Mouse (Mus musculus): ENCODE measurements around the gene Tmem150a. TPM values are rescaled to one million over a fixed set of nuclear protein-coding genes. Genes with fewer than 3 reads are reported as not detected.

Gene Tmem150a
- polyA plus RNA-seq, 2 experiments: 39.0 to 43.6 TPM

DNA sequence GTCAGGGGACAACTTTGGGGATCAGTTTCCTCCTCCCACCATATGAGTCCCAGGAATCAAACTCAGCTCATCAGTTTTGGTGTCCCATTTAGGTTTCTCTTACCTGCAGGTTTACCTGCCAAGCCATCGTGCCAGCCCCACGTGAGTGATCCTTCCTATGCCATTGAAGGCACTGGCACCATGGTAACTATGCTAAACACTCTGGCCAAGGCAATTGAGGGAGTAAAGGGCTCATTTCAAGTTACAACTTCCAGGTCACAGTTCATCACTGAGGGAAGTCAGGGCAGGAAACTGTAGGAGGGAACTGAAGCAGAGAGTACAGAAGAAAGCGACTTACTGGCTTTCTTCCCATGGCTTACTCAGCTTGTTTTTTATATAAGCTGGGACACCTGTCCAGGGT, 11.1 kb downstream of the Tmem150a start:
- ATAC-seq (ENCODE audit: insufficient read depth) (no peak), DNase-seq (ENCODE audit: low read depth in 3 of 3, low spot score in 3 of 3) (no peak)
- 58% methylated on average over 3 of the region's 3 CpGs for WGBS (ENCODE audit: insufficient replicate concordance)
- no peak for TF ChIP-seq EP300 (IDR thresholded peaks at IDR 0.05; ENCODE audit: low read depth)
- no peak for TF ChIP-seq CTCF (IDR thresholded peaks at IDR 0.05; ENCODE audit: low read depth)
- H3K9me3 ChIP-seq (ENCODE audit: control insufficient read depth, low read length): no peaks in the 10 kb centered on the region
- no peak overlapping the region for H3K27ac ChIP-seq
- no peak overlapping the region for H3K4me2 ChIP-seq (ENCODE audit: low read depth)
- peaks cover 2 to 16% of the 10 kb centered on the region in 2 experiments; a peak in 3 of 4 replicates for H3K4me1 ChIP-seq (replicated peaks; ENCODE audit: control insufficient read depth in 2 of 2, insufficient read depth in 2 of 2, low read length in 1 of 2)
- peaks cover 9% of the 10 kb centered on the region; the same call in 1 of the 2 replicates for H3K36me3 ChIP-seq (replicated peaks; ENCODE audit: control insufficient read depth, insufficient read depth, low read depth)
- H3K9ac ChIP-seq (replicated peaks): no peak overlapping the region
- H3K4me3 ChIP-seq (ENCODE audit: insufficient read depth in 1 of 2, low read depth in 2 of 2, low read length in 2 of 2): no peak overlapping the region
- H3K27me3 ChIP-seq (ENCODE audit: control insufficient read depth, insufficient read depth, low read length): no peaks in the 10 kb centered on the region

DNA sequence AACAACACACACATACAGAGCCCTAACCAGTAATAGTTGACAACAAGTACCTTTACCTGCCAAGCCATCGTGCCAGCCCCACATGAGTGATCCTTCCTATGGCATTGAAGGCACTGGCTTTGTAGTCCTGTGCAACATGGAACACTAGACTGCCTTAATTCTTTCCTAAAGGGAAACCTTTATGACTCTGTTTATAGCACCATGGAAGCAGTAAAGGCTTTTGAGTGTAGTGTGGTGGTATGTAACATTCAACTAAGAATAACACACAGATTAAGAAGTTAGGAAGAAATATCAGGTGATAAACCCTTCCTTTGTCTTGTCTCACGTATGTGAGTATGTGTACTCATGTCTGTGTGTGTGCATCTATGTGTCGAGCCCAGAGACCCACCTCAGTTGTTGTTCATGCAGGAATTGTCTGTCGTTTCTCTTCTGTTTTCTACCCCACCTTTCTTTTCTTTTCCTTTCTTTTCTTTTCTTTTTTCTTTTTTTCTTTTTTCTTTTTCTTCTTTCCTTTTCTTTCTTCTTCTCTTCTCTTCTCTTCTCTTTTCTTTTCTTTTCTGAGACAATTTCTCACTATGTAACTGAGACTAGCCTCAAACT, 11.7 kb downstream of the Tmem150a start, which contains the start of gene Rnf181:
TSS of gene Rnf181 (minus strand) at position 113 of the 600 bp plus-strand sequence.
- no peaks in the 10 kb centered on the region for H3K27me3 ChIP-seq (ENCODE audit: control insufficient read depth, insufficient read depth, low read length)
- H3K36me3 ChIP-seq (replicated peaks; ENCODE audit: control insufficient read depth, insufficient read depth, low read depth): peaks cover 9% of the 10 kb centered on the region; the same call in 1 of the 2 replicates
- ATAC-seq (ENCODE audit: insufficient read depth): no peak
- peaks cover 0 to 15% of the 10 kb centered on the region in 2 experiments; a peak in 2 of 4 replicates for H3K4me1 ChIP-seq (replicated peaks; ENCODE audit: control insufficient read depth in 2 of 2, insufficient read depth in 2 of 2, low read length in 1 of 2)
- no peaks in the 10 kb centered on the region for H3K9me3 ChIP-seq (ENCODE audit: control insufficient read depth, low read length)
- WGBS (ENCODE audit: insufficient replicate concordance): 57% methylated on average over 4 of the region's 4 CpGs
- no peak within 1 kb of the TSS for H3K27ac ChIP-seq
- no peak within 1 kb of the TSS for H3K4me3 ChIP-seq (ENCODE audit: insufficient read depth in 1 of 2, low read depth in 2 of 2, low read length in 2 of 2)
- no peak for TF ChIP-seq EP300 (IDR thresholded peaks at IDR 0.05; ENCODE audit: low read depth)
- TF ChIP-seq CTCF (IDR thresholded peaks at IDR 0.05; ENCODE audit: low read depth): no peak
- H3K9ac ChIP-seq (replicated peaks): no peak within 1 kb of the TSS
- no peak for DNase-seq (ENCODE audit: low read depth in 3 of 3, low spot score in 3 of 3)
- H3K4me2 ChIP-seq (ENCODE audit: low read depth): no peak within 1 kb of the TSS

DNA sequence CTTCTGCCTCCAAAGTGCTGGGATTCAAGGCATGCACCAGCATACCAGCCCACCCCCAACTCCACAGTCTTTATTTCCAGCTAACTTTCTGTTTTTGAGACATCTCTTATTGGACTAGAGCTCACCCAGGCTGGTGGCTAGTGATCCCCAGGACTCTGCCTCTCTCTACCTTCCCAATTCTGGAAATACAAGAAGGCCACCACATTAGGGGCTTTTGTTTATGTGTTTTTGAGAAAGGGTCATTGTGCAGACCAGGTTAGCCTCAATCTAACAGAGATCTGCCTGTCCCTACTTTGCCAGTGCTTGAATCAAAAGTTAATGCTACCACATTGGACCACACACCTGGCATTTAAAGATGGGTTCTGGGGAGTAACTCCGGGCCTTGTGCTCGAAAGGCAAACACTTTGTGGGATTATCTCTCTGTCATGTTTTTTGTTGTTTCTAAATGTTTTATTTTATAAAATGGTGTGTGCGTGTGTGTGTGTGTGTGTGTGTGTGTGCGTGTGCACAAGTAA, 12.3 kb downstream of the Tmem150a start:
- Histone ChIP-seq H3K4me2 (ENCODE audit: low read depth) (no peak overlapping the region), H3K4me3 (ENCODE audit: insufficient read depth in 1 of 2, low read depth in 2 of 2, low read length in 2 of 2) (no peak overlapping the region), H3K9me3 (ENCODE audit: control insufficient read depth, low read length) (no peaks in the 10 kb centered on the region), H3K27ac (no peak overlapping the region), H3K36me3 (replicated peaks; ENCODE audit: control insufficient read depth, insufficient read depth, low read depth) (peaks cover 9% of the 10 kb centered on the region; the same call in 1 of the 2 replicates), H3K27me3 (ENCODE audit: control insufficient read depth, insufficient read depth, low read length) (no peaks in the 10 kb centered on the region), H3K4me1 (replicated peaks; ENCODE audit: control insufficient read depth in 2 of 2, insufficient read depth in 2 of 2, low read length in 1 of 2) (peaks cover 0 to 19% of the 10 kb centered on the region in 2 experiments; a peak in 2 of 4 replicates), H3K9ac (replicated peaks) (no peak overlapping the region)
- DNase-seq (ENCODE audit: low read depth in 3 of 3, low spot score in 3 of 3): no peak
- no peak for ATAC-seq (ENCODE audit: insufficient read depth)
- 71% methylated on average over 4 of the region's 4 CpGs for WGBS (ENCODE audit: insufficient replicate concordance)
- TF ChIP-seq CTCF (IDR thresholded peaks at IDR 0.05; ENCODE audit: low read depth) (no peak), EP300 (IDR thresholded peaks at IDR 0.05; ENCODE audit: low read depth) (no peak)

DNA sequence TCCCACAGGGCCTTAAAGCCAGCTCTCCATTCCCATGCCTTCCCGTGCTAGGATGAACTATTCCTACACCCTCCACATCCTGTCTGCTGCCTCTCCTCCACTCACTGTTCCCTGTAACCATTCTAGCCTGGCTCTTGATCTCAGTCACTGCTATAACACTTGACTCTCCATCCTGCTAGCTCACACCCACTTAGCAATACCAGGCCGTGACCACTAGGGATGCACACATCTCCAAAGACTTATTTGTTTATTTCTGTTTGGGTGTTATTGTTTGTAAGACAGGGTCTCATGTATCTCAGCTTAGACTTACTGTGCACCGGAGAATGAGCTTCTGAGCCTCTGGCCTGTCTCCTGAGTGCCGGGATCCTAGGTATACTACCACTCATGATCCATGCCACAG, 14.3 kb downstream of the Tmem150a start:
- H3K9me3 ChIP-seq (ENCODE audit: control insufficient read depth, low read length): no peaks in the 10 kb centered on the region
- no peak overlapping the region for H3K4me3 ChIP-seq (ENCODE audit: insufficient read depth in 1 of 2, low read depth in 2 of 2, low read length in 2 of 2)
- H3K4me2 ChIP-seq (ENCODE audit: low read depth): no peak overlapping the region
- no peak for ATAC-seq (ENCODE audit: insufficient read depth)
- no peak overlapping the region for H3K9ac ChIP-seq (replicated peaks)
- WGBS (ENCODE audit: insufficient replicate concordance): 74% methylated on average over 4 of the region's 4 CpGs
- TF ChIP-seq CTCF (IDR thresholded peaks at IDR 0.05; ENCODE audit: low read depth): peak; percentile 49
- TF ChIP-seq EP300 (IDR thresholded peaks at IDR 0.05; ENCODE audit: low read depth): no peak
- no peak overlapping the region for H3K27ac ChIP-seq
- H3K4me1 ChIP-seq (replicated peaks; ENCODE audit: control insufficient read depth in 2 of 2, insufficient read depth in 2 of 2, low read length in 1 of 2): peaks cover 6 to 33% of the 10 kb centered on the region in 2 experiments
- DNase-seq (ENCODE audit: low read depth in 3 of 3, low spot score in 3 of 3): no peak
- no peaks in the 10 kb centered on the region for H3K27me3 ChIP-seq (ENCODE audit: control insufficient read depth, insufficient read depth, low read length)
- peaks cover 9% of the 10 kb centered on the region; the same call in 1 of the 2 replicates for H3K36me3 ChIP-seq (replicated peaks; ENCODE audit: control insufficient read depth, insufficient read depth, low read depth)

DNA sequence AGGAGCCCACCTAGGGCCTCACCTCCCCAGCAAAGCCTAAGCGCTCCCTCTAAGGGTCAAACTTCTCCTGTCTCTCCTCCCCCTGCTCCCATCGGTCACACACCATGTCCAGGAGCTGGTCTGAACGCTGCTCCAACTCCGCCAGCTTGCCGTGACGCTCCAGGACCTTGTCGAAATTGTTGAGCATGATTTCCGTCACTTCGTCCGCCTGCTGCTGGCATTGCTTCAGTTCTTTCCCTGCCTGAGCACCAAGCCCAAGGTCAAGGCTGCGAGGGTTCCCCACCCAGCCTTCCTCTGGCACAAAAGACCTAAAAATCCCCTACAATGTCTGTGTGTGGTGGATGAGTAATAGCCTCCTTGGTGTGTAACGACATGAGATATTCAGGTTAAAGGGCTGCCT, 14.8 kb downstream of the Tmem150a start:
- TF ChIP-seq CTCF (IDR thresholded peaks at IDR 0.05; ENCODE audit: low read depth): no peak
- TF ChIP-seq EP300 (IDR thresholded peaks at IDR 0.05; ENCODE audit: low read depth): no peak
- no peak for DNase-seq (ENCODE audit: low read depth in 3 of 3, low spot score in 3 of 3)
- H3K9me3 ChIP-seq (ENCODE audit: control insufficient read depth, low read length): no peaks in the 10 kb centered on the region
- no peak overlapping the region for H3K4me2 ChIP-seq (ENCODE audit: low read depth)
- peaks cover 12 to 38% of the 10 kb centered on the region in 2 experiments for H3K4me1 ChIP-seq (replicated peaks; ENCODE audit: control insufficient read depth in 2 of 2, insufficient read depth in 2 of 2, low read length in 1 of 2)
- ATAC-seq (ENCODE audit: insufficient read depth): no peak
- no peaks in the 10 kb centered on the region for H3K27me3 ChIP-seq (ENCODE audit: control insufficient read depth, insufficient read depth, low read length)
- H3K4me3 ChIP-seq (ENCODE audit: insufficient read depth in 1 of 2, low read depth in 2 of 2, low read length in 2 of 2): no peak overlapping the region
- no peak overlapping the region for H3K27ac ChIP-seq
- no peak overlapping the region for H3K9ac ChIP-seq (replicated peaks)
- WGBS (ENCODE audit: insufficient replicate concordance): 79% methylated on average over 12 of the region's 12 CpGs
- H3K36me3 ChIP-seq (replicated peaks; ENCODE audit: control insufficient read depth, insufficient read depth, low read depth): peaks cover 9% of the 10 kb centered on the region; the same call in 1 of the 2 replicates

All from liver, embryonic 14.5 days (tissue).